Mouse (Mus musculus) frontal cortex, postnatal 36 days (tissue): ENCODE measurements around the gene Mrps24.

Experiments
- DNase-seq, 2 experiments: peaks; one replicate each; pipeline ENCODE4 v3.0.0; 2022; ENCODE audit warnings: low spot score in 2 of 2

Gene Mrps24

DNA sequence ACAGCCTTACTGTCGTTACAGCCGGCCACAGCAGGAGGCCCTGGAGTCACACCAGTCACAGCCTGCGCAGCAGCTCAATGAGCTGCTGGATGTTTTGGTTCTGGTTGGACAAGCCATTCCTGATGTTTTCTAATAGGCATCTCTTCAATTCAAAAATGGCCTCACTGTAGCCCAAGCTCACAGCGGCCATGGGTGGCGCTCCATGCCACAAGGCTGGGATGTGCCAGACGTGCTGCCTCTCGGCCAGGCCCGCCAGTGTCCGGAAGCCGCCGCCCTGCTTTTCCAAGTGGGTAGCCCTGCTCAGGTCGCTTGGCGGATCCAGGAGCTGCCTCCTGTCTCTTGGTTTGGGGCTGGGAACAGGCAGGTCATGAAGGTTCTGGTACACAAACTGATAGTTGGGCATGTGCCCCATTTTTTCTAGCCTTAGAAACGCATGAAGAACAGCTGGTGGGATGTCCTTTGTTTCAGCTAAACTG, at the start of gene Mrps24:
TSS of gene Mrps24 (minus strand) at position 51 of the 476 bp plus-strand sequence.
- no peak for DNase-seq

DNA sequence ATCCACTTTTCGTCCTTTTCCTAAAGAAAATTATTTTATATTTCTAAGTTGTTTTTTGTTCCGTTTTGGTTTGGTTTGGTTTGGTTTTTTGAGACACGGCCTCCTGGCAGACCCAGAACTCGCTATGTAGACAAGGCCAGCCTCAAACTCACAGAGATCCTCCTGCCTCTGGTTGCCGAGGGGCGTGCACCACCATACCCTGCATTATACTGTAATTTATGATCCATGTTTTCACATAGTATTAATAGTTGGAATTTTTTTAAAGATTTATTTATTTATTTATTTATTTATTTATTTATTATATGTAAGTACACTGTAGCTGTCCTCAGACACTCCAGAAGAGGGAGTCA, 47.1 kb upstream of the Mrps24 start:
- no peak for DNase-seq

DNA sequence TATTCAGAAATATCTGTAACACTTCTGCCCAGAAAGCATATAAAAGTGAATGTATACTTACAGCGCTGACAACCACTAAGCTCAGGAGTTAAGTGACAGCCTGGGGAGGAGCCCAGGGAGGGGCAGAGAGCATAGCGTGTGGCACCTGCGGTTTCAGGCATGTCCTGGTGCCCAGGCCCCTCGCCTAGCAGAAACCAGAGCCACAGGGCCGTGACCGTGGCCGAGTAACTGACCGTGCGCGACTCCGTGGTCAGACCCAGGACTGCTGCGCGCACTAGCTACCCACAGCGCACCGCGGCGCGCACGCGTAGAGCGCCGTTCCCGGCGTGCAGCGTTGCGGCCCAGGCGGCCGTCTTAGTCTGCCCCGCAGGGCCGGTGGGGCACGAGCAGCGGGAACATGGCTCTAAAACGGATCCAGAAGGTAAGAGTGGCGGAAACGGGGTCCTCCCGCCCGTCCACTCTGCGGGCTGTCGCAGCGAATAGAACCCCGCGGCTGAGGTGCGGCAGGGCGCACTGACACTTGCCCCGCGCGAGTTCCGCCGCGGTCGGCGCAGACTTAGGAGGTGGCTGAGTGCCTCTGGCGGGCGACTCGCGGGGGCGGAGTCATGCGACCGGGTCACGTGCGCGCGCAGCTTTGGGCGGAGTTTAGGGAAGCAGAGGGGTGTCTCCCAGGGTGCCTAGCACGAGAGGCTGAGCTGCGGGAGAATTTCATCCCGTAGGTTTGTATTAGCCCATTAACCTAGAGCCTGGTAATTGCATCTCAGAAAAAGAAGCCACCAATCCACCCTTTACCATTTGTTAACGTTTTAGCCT, 46.5 kb upstream of the Mrps24 start, which contains the start of gene Urgcp:
TSS of gene Urgcp (minus strand) at position 557 of the 813 bp plus-strand sequence.
- DNase-seq: peak; percentile 90

DNA sequence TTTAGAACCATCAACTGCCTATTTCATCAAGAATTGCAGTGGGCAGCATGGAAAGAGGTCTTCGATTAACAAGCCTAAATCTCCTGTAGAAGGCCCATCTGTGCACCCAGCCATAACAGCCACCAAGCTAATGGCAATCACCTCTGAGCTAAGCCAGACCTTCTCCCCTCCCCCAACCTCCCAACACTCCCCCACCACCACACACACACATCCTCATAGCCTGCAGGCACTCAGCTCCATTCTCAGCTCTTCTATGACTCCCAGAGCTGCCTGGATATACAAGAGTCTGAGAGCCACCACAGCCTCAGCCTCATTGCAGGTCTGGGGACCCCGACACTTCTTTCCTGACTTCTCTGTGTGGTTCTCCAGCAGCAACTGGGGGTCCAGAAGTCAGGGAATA, 38.3 kb upstream of the Mrps24 start:
- DNase-seq: no peak

DNA sequence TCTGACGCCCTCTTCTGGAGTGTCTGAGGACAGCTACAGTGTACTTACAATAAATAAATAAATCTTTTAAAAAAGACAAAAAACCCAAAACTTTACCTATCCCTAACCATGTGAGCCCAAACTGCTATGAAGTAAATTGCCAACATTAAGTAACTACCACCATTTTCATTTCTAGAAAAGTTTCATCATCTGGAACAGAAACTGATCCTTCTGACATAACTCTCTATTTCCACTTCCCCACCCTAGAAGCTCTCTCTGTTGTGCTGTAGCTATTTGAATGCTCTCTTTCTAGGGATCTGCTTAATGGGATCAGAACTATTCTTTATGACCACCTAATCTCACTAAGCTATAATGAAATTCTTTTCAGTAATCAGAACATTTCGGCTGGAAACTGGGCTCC, 29.5 kb upstream of the Mrps24 start:
- no peak for DNase-seq

DNA sequence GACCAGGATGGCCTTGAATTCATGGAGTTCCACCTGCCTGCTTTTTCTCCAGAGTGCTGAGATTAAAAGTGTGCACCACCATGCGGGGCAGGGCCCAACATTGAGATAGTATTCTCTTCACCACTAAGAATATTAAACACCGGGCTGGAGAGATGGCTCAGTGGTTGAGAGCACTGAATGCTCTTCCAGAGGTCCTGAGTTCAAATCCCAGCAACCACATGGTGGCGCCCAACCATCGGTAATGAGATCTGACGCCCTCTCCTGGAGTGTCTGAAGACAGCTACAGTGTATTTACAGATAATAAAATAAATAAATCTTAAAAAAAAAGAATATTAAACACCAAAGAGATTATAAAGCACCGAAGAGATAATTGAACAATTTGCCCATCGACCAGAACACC, 26.6 kb upstream of the Mrps24 start:
- no peak for DNase-seq

DNA sequence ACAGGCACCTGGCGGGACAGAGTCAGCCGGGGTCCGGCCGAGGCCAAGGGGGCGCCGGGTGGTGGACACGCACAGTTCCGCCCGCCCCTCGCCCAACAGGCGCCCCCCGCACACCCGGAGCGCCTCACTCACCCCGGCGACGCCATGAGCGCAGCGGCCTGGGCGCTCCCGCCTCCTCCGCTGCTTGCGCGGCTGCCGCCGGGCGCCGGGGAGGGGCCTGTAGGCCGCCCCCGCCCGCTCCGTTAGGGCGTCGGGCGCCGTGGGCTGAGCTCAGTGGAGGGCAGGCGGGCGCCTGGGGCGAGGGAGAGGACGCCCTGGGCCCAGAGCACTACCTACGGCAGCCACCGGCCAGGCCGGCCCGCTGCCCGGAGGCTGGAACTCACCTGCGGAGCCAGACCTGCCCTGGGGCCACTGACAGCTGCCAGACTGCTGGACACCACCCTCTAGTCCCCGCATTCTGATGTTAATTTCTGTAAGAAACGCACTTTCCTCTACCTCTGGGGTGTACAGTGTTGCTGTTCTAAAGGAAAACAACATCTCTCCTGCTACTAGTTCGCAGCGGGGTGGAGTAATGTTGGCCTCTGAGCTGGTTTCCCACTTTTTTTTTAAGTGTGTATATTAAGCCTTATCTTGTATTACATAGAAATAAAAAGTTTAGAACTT, 25.6 kb upstream of the Mrps24 start:
- DNase-seq: peak; percentile 75 to 76

DNA sequence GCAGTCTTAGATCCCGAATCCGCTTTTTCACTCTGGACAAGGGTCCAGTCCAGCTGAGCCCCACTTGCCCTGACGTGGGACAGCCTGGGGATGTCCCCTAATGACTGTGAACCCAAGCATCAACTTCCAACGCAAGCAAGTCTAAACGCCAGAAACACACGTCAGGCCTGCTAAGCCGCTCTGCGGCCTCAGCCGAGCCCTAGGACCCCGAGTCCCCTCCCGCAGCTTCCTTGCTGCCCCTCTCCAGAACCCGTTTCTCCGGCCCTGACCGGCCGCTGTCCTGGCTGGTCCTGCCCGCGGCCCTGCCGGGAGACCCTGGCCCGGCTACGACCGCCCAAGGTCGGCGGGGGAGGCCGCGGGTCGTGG, 25.1 kb upstream of the Mrps24 start:
- no peak for DNase-seq

DNA sequence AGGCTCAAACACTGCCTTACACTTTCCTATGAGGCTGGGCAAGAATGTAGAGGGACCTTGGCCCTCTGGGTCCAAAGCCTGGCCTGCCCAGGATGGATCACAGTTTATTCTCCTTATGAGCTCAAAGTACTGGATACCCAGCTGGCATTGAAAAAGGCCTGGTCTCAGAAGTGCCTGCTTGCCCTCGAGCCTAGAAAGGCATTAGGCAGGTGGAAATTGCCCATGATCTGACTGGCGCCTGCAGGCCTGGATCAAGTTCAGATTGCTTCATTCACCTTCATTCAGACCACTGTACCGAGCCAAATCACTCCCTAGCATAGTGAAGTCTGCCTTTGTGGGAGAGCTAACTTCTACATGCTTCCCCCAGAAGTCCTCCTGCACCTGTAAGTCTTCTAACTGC, 24.4 kb upstream of the Mrps24 start:
- no peak for DNase-seq

DNA sequence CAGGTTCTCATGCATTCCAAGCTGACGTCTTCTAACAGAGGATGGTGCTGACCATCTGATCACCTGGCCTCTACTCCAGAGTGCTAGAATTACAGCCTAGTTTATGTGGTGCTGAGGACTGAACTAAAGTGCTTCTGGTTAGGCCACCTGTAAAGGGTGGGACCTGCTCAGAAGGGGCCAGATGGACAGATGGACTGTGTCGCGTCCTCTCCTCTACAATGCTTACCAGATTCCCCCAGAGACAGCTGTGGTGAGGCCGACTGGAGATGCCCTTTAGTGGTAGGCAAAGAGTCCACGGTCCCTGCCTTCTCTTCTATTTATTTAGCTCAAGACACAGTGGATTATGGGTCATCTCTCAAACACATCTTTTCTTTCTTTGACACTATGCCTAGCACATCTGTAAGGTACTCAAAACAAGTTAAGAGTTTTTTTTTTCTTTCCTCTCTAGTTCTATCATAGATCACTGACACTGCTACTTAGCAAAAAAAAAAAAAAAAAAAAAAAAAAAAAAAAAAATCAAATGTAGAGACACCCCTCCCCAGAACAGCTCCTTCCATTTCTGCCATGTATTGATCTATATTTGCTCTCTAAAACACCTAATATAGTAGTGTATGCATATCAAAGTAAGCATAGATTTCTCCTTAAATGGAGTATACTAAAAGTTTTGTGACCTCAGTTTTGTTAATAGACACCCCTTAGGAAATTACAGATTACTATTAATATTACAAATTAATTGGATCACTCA, 23.6 kb upstream of the Mrps24 start:
- DNase-seq: no peak

DNA sequence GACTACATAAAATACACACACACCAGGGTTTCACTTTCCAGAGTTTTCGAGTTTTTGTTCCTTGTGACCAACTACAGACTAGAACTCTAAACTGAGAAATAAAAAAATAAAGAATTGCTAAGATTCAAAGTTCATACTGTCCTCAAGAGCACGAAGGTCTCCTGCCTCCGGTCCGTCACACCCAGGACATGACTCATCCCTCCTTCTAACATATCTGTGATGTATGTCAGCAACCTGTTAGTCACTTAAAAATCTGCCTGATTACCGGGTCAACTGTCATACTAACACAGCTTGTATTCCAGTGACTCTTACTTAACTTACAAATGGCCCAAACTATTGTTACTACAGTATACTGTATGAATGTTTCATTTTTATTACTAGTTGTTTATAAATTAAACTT, 21.7 kb upstream of the Mrps24 start:
- no peak for DNase-seq

DNA sequence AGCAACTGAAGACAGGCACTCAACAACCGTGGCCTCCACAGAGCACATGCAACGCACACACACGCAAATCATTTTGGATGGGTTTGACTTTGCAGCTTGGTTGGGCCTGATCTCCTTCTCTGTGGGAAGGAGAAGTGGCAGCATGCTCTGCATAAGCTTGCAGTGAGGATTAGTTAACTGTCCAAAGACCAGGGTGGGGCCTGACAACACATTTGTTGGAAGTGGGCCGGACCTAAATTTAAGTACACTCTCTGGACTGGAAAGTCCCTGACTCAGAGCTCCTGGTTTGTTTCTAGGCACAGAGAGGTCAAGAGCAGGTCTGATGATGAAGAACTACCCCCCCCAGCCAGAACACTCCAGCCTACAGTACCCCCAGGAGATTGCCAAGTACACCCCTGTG, 18.8 kb upstream of the Mrps24 start:
- DNase-seq: no peak

DNA sequence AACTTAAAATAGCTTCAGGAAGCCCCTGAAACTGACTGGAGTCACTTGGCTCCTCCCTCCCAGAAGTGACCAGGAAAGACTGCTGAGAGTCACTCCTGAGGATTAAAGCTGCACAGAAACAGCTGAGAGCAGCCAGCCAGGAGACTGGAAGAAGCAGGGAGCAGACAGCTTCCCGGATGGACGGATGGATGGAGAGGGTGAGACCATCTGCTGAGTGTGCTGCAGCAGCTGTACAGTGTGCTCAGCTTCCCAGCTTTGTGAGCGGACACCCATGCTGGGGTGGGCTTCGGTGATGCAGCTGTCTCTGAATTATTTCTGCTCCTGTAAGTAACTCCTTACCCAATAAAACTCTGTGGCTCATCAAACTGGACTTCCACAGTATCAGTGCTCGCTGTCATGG, 16.9 kb upstream of the Mrps24 start:
- no peak for DNase-seq

DNA sequence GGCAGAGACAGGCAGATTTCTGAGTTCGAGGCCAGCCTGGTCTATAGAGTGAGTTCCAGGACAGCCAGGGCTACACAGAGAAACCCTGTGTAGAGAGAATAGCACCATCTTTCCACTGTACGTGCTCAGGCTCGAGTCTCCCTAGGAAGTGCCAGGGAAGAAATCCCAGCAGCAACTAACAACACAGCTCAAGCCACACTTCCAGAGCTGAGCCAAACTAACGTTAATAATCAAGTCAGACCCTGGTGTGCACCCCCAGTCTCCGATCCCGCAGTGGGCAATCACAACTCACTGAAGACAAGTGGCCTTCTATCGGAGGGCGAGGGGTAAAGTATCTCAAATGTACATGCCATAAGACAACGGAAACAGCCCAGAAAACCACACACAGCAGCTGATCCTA, 14.1 kb upstream of the Mrps24 start:
- DNase-seq: no peak

DNA sequence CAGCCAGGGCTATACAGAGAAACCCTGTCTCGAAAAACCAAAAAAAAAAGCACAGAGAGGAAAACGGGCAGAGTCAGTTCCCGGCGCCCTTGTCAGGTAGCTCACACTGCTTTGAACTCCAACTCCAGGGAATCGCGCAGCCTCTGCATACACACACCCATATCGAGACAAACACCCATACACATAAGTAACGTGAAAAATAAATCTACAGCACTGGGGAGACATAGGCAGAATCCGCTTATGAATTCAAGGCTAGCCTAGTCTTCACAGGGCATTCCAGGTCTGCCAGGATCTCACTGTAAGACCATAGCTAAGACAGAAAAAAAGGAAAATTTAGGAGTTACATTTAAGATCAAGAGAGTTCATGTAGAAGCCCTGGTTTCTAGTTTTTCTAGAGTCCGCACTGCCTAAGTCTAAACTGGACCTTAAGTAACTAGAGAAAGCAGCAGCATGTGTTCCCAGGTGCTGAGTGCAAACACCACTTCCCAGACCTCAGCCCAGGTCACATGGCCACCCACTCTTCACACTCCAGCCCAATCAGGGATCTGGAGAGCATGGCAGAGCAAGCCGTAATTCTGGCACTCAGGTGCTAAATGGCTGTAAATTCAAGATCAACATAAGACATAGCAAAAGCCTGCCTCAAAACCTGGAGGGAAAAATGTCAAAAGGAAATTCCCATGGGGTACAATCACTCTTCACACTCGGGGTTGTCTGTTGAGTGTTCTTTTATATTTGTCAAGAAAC, 3.3 kb upstream of the Mrps24 start:
- DNase-seq: no peak

DNA sequence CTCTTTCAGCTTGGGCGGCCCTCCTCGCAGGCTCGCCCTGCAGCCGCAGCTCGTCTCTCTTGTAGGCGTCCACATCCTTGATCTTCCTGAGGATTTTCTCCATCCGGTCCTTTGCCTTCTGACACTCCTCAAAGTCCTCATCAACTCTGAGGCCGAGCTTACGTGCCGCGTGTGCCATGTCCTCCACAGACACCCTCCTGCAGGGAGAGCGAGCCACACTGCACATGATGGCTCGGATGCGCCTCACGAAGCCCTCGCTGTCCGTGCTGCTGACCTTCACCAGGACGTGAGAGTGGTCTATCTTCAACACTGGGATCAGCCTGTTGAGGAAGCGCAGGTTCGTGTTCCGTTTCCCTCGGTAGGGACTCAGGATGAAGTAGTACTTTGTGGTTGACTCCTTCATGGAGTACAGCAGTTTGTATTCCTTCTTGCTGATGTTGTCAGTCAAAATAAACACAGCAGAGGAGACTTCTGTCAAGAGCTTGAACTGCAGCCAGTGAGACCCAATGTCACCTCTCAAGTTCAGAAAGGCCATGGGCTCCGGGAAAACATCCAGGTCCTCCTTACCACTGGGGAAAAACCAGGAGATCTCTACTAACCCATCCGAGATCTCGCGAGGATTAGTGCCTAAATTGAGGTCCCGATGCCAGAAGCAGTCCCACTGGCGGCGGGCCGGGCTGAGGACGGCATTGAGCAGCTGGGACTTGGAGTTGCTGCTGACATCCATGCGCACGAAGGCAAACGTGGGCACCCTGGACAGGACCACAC, 1.6 kb upstream of the Mrps24 start:
- no peak for DNase-seq

DNA sequence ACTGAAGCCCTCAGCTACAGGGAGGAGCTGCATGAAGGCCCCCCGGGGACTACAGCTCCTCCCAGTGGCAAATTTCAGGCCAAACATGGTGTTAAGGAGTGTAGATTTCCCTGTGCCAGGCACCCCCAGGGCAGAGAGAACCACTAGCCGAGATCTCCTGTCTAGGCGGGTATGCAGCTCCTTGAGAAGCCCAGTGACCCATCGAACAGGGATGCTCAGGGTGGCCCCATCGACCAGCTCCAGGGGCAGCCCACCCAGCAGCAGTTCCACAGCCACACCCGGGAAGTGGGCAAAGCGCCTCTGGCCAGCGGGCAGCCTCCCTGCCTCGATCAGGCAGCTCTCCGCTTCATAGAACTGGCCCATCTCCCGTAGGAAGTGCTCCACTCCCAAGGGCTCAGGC, 766 bp upstream of the Mrps24 start:
- DNase-seq: no peak

DNA sequence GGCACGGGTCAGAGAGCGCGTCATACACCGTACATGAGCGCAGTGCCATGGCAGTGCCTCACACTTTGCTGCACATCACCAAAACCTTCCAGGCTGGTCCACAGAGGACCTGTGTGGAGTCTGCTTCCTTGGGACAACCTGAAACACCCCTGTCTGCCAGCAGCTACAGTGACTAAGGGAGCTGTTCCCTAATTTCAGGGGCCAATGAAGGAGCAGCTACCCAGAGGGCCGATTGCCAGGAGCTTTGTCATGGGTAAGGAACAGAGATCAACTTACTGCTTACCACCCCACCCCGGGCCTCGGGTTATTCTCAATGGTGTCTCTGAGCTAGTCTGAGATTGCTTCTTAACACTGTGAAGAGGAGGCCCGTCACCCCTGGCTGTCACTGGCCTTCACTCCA, 301 bp downstream of the Mrps24 start:
- DNase-seq: no peak

DNA sequence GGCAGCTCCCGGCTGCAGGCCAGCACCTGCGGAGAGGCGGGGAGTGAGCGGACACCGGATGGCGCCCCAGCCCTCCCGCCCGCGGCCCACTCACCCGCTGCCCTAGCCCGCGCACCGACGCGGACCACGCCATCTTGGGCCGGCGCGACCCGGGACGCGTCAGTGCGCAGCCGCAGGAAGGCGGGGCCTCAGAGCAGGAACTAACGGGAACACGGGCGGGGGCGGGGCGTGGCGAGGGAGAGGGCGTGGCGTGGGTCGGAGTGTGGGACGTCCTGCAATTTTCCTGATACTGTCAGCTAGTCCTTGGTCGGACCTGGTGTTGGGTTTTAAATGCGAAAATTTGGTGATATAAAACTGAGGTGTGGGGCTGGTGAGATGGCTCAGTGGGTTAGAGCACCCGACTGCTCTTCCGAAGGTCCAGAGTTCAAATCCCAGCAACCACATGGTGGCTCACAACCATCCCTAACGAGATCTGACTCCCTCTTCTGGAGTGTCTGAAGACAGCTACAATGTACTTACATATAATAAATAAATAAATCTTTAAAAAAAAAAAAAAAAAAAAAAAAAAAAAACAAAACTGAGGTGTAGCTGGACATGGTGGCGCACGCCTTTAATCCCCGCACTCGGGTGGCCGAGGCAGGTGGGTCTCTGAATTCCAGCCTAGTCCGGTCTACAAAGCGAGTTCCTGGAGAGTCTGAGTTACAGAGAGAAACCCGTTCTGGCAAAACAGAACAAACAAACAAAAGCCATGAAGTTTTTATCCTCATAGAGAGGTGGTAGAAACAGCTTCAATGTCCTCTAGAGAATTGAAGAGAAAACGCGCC, 7.7 kb downstream of the Mrps24 start:
- DNase-seq: peak; percentile 80 to 83

DNA sequence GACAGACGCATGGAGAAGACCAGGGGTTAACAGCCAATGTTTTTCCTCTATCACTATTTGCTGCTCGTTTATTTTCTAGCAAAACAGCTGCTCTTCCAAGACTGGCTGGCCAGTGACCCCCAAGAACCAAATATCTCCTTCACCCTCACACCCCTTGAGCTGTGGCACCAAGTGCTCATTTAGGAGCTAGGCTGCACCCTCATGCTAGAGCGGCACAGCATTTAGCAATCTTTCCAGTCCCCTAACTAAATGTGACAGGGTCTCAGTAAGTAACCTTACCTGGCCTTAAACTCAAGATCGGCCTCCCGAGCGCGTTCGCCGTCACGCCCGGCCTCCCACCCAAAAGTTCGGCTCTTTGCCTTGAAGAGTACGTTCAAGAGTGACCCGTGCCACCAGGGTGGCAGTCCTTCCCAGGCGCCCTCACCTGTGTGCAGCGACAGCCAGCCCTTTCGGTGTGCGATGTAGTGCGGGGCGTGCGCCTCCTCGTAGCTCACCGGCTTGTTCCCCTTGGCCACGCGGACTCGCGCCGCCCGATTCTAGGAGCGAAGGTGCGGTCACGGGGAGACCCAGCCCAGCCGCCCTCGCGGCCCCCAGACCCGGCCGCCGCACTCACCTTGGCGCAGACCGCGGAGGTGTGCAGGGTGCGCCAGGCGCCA, 8.5 kb downstream of the Mrps24 start:
- DNase-seq: peak; percentile 46 to 58
